Mouse (Mus musculus) stomach, postnatal 0 days (tissue): ENCODE results near the gene Scgn.

Experiments
- CTCF ChIP-seq: IDR thresholded peaks from 2 replicates; pipeline ENCODE4 v1.5.1; 2016; ENCODE audit warnings: antibody characterized with exemption, low read depth, mild to moderate bottlenecking, moderate library complexity
- EP300 ChIP-seq: optimal IDR thresholded peaks from 2 replicates; pipeline ENCODE3; 2016; ENCODE audit warnings: antibody characterized with exemption

DNA sequence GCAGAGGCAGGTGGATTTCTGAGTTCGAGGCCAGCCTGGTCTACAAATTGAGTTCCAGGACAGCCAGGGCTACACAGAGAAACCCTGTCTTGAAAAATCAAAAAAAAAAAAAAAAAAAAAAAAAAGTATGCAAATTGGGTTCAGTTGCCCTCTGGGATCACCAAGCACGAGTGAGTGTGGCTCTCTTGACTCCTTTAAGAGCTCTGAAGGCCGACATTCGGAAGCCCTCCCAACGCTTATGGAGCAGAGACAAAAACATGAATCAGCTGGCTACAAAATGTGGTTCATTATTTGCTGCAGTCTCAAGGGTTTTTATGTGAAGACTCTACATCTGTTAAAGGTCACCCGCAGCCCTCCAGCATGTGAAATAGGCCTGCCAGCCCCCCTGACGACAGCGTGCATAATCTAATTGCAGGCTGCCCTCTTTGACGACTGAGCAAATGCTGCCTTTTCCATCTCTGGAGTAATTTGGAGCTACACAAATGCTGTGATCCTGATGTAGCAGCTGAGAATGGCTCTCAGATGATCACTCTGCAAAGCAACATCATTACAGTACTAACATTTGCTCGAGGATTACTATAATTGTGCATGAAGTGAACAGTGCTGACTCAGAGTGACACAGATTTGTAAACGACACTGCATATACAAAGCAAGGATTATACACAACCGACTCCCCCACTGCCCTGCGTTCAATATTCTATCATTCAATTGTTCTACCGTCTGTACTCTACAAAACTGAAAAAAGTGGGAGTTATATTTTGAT, 41.3 kb downstream of the Scgn start:
- no peak for TF ChIP-seq CTCF
- TF ChIP-seq EP300: no peak
